Mouse (Mus musculus): Measurements from ENCODE around the gene Fbn1. TPM values are rescaled to one million over a fixed set of nuclear protein-coding genes. Genes with fewer than 3 reads are reported as not detected.

Fbn1 gene
- total RNA-seq, 2 experiments from 2014 or later: 0.18 to 0.37 TPM

- no peak for ATAC-seq (ENCODE audit: poor library complexity, severe bottlenecking)
Measured at GRCm38 (mm10) chr2:125400121-125400520, 107.7 kb downstream of the Fbn1 start.

GRCm38 (mm10) chr2:125397796-125398195 is 110.0 kb downstream of the Fbn1 start:
- no peak for ATAC-seq (ENCODE audit: poor library complexity, severe bottlenecking)

DNA sequence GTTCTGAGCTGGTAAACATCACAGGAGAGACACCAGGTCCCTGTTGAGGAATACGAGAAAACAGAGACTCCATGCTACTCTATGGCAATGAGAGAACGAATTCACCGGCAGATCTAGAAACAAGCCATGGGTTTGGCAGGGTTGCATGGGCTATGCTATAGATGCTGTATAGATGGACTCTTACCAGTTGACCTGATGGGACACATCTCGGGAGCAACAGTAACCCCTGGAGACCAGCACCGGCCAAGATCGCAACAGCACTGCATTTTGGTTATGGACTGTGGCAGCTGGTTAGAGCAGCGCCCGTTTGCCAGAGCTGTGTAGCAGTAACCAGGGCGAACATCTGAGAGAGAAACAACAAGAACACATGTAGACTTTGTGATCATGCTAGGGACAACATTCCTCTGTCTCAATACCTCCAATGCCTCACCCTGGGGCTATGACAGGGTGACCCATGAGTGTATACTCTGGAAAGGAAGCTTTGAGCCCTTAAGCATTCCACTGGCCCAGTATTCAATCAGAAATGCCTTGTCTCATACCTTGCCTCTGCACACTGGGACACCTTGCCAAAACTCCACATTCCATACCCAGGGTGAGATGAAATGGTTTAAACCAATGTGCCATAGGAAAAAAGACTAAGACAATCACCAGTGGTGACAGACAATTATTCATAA is 113.2 kb downstream of the Fbn1 start:
- ATAC-seq (ENCODE audit: poor library complexity, severe bottlenecking): no peak

- ATAC-seq (ENCODE audit: poor library complexity, severe bottlenecking): no peak
Measured at GRCm38 (mm10) chr2:125391582-125391981, 116.2 kb downstream of the Fbn1 start.

DNA sequence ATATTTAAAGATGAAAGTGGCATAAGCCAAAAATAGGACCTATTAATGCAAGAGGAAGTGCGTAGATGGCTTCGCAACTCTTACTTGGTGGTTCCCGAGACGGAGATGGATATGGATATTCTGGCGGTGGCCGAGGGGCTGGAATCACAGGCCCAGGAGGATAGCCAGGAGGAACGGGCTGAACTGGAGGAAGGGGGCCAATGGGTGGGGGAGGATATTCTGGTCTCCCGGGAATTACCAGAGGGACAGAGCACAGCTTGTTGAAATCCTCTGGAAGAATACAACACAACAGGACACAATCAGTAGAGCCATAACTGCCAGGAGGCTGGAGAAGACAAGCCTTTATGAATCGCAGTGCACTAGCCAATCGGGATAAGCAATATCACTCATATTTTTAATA is 118.0 kb downstream of the Fbn1 start:
- no peak for ATAC-seq (ENCODE audit: poor library complexity, severe bottlenecking)

DNA sequence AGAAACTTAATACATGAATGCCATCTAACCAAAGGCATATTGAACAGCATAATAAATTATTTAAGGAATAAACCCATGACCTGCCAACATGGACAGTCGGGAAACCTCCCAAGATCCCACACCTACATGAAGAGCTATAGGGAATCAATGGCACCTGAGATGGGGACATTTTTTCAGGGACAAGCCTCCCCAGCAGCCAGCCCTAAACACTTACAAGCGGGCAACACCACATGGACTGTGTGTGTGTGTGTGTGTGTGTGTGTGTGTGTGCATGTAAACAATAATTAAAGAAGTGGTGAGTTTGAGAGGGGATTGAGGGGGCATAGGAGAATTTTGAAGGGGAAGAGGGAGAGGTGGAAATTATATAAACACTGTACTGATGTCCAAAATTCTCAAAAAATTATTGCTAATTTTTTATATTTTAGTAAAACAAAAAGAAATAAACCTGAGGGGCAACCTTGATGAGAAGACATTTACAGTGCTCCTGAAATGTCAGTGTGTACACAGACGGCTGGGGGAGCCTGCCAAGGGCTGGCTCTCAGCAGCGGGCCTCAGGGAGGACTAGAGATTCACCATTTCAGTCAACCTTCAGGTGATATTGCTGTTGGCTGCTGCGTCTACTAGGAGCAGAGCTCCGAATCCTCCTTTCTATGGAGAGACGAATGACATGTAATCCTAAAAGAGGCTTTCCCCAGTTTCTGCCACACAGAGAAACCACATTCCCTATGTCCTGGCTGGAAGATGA is 121.4 kb downstream of the Fbn1 start:
- no peak for ATAC-seq (ENCODE audit: poor library complexity, severe bottlenecking)

DNA sequence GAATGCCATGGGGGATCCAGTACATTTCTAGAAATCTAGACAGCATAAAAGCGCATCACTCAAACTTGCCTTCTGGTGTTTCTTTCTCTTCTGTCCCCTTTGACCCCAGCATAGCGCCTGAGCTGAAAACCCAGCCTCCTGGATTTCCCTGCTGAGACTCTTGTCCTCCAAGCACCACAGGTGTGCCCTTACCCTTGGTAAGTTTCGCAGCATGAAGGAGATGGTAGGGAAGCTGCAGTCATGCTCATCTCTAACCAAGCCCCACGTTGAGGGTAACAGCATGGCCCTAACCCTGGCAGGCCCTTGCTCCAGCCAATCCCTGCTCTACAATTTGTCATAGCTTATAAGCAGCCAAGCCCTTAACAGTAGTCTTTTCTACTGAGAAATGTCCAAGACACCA is 122.9 kb downstream of the Fbn1 start:
- no peak for ATAC-seq (ENCODE audit: poor library complexity, severe bottlenecking)

DNA sequence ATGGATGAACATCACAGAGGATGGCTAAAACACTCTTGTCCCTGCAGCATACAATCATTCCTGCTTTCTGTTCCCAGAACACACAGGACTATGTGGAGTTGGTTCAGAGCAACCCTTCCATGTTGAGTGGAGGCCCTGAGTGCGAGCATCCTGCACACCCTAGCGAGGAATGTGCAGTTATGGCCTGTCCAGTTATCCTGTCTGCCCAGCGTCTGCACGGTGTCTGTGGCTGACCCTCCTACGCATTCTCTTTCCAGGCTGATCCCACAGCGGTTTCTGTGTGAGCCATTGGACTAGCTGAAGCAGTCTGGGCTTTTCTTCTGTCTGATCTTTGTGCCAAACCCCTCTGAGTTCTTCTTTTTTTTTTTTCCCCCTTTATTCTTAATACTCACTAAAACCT is 123.4 kb downstream of the Fbn1 start:
- no peak for ATAC-seq (ENCODE audit: poor library complexity, severe bottlenecking)

GRCm38 (mm10) chr2:125383273-125383641 is 124.5 kb downstream of the Fbn1 start:
- ATAC-seq (ENCODE audit: poor library complexity, severe bottlenecking): no peak

- no peak for ATAC-seq (ENCODE audit: poor library complexity, severe bottlenecking)
Measured at GRCm38 (mm10) chr2:125382613-125383272, 125.0 kb downstream of the Fbn1 start.

DNA sequence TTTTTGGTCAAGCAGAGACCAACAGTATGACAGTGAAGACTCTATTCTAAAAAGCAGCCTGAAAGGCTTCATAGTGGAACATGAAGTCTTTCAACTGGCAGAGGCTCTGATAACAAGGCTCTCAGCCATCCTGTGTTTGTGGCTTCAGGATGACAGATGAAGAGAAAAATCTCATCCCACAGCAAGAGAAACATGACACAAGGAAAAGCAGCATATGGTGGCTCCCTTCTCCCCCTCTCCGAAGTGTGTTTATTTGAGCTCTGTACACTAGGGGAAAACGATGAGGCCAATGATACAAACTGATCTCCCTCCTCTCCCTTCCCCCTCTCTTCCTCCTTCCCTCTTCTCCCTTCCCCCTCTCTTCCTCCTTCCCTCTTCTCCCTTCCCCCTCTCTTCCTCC is 127.7 kb downstream of the Fbn1 start:
- ATAC-seq (ENCODE audit: poor library complexity, severe bottlenecking): no peak

DNA sequence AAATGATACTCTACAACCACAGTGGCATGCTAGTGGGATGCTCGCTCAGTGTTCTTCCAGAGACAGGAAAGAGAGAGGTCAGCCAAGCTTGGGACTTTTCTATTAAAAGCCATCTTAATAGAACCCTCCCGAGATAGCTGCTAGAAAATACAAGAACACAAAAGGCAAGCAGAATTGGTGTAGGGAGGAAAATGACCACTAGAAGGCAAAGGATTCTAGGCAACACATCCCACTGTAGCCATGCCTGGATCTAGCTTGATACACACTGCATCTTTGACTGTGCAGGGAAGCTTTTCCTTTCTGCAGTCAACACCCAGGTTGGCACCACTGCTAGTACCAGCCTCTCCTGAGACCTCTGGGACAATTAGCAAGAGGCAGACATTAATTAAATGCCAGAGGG is 128.6 kb downstream of the Fbn1 start:
- ATAC-seq (ENCODE audit: poor library complexity, severe bottlenecking): no peak

GRCm38 (mm10) chr2:125375926-125376325 is 131.9 kb downstream of the Fbn1 start:
- no peak for ATAC-seq (ENCODE audit: poor library complexity, severe bottlenecking)

GRCm38 (mm10) chr2:125375301-125375700 is 132.5 kb downstream of the Fbn1 start:
- ATAC-seq (ENCODE audit: poor library complexity, severe bottlenecking): no peak

GRCm38 (mm10) chr2:125369666-125370065 is 138.1 kb downstream of the Fbn1 start:
- no peak for ATAC-seq (ENCODE audit: poor library complexity, severe bottlenecking)

- no peak for ATAC-seq (ENCODE audit: poor library complexity, severe bottlenecking)
Measured at GRCm38 (mm10) chr2:125368616-125369015, 139.2 kb downstream of the Fbn1 start.

- no peak for ATAC-seq (ENCODE audit: poor library complexity, severe bottlenecking)
Measured at GRCm38 (mm10) chr2:125361661-125362060, 146.1 kb downstream of the Fbn1 start.

GRCm38 (mm10) chr2:125356486-125356885 is 151.3 kb downstream of the Fbn1 start:
- no peak for ATAC-seq (ENCODE audit: poor library complexity, severe bottlenecking)

- no peak for ATAC-seq (ENCODE audit: poor library complexity, severe bottlenecking)
Measured at GRCm38 (mm10) chr2:125356068-125356467, 151.7 kb downstream of the Fbn1 start.

DNA sequence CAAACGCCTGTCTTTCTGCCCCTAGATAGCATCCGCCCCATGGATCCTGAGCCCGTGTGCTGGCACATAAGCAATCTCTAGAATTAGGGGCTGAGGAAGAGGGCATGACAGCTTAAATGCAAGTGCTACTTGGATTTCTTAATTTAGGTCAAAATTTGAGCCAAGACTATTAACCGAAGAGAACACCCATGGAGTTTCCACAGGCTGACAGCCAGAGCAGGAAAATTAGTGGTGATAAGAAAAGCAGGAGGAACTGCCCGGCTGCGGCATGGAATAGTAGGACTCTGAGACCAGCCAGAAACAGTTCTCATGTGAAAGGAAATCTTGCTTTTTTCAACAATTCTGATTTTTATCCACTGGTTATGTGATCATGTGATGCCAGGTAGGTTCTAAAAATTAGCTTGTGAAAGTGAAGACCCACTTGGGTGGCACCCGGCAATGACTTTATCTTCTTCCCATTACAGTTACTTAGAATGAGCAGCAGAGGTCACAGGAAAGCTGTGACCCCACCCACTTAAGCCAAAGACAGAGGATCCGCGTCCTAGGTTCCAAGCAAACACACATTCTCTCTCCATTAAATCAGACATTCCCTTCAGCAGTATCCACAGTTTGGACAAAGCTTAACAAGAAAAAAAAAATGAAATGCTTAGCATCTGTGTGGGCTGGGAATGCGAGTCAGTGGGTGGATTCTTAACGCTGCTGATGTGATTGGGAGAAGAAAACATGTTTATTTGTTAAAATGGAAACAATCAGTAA is 152.4 kb downstream of the Fbn1 start:
- no peak for ATAC-seq (ENCODE audit: poor library complexity, severe bottlenecking)

GRCm38 (mm10) chr2:125354587-125354986 is 153.2 kb downstream of the Fbn1 start:
- no peak for ATAC-seq (ENCODE audit: poor library complexity, severe bottlenecking)

Measured in megakaryocyte, adult 5-6 weeks (primary cell).